Comparison of ENCODE assay signal across 8 mouse cellular contexts in genomic region chr10:126330305-126330969, GRCm38 (mm10).
DNase-seq lines count a peak whose midpoint lies in the region; ATAC-seq and TF ChIP-seq lines count a peak whose summit lies in the region.

No protein-coding gene starts in this region.

- ATAC-seq in hematopoietic stem cell, adult 5-6 weeks (replicated peaks in 1 of 2; ENCODE audit: insufficient read depth in 1 of 2, low FRiP score in 2 of 2, low TSS enrichment in 1 of 2, low read depth in 1 of 2, poor library complexity in 2 of 2, severe bottlenecking in 2 of 2), result peak; percentile 99

- DNase-seq in ES-CJ7 (ENCODE audit: low read depth, low spot score), result peak; percentile 84
- DNase-seq in cerebellum, adult 9-10 months, result peak; percentile 74
- DNase-seq in frontal cortex, adult 2 months (ENCODE audit: extremely low spot score in 1 of 2, low spot score in 1 of 2), result peak; percentile 49 to 94
- peak; percentile 72 to 90 for DNase-seq in layer of hippocampus, adult 8-10 months (ENCODE audit: low spot score in 2 of 2)
- DNase-seq in lung, adult 2 months, result peak; percentile 79
- DNase-seq in testis, postnatal 10 days (ENCODE audit: low spot score), result peak; percentile 95

- TF ChIP-seq POLR2A in lung, adult 2 months (IDR thresholded peaks at IDR 0.05; ENCODE audit: borderline replicate concordance, extremely low read depth, low read depth, low read length), result no peak
- TF ChIP-seq POLR2A in olfactory bulb, adult 2 months (IDR thresholded peaks at IDR 0.05; ENCODE audit: insufficient read depth, low read depth, low read length), result no peak

- 5% methylated on average over 17 of the region's 17 CpGs for WGBS in lung, adult 2 months
- 6% methylated on average over 17 of the region's 17 CpGs for WGBS in olfactory bulb, adult 2 months

- no peaks in the 10 kb centered on the region for H3K4me1 ChIP-seq in lung, adult 2 months (ENCODE audit: control insufficient read depth, insufficient read depth, low read length)
- H3K4me1 ChIP-seq in olfactory bulb, adult 2 months (ENCODE audit: control insufficient read depth, insufficient read depth, low read length), result no peaks in the 10 kb centered on the region

- no peak overlapping the region for H3K27ac ChIP-seq in olfactory bulb, adult 2 months (ENCODE audit: insufficient read depth, low read depth, low read length)

- no peak overlapping the region for H3K4me3 ChIP-seq in lung, adult 2 months (replicated peaks; ENCODE audit: extremely low read depth, low read depth, low read length)
- no peak overlapping the region for H3K4me3 ChIP-seq in olfactory bulb, adult 2 months (ENCODE audit: insufficient read depth, low read depth, low read length)

- TF ChIP-seq CTCF in lung, adult 2 months (IDR thresholded peaks at IDR 0.05; ENCODE audit: insufficient read depth, low read length), result peak; percentile 55
- peak; percentile 87 for TF ChIP-seq CTCF in olfactory bulb, adult 2 months (IDR thresholded peaks at IDR 0.05; ENCODE audit: insufficient read depth, low read depth, low read length)
